Mouse (Mus musculus) liver, embryonic 13.5 days (tissue): ENCODE measurements around the gene Cdk6. TPM values are rescaled to one million over a fixed set of nuclear protein-coding genes. Genes with fewer than 3 reads are reported as not detected.

ENCODE experiments used
- ATAC-seq: fragments of 200-750 bp; cut with Nextera tagmentation; 2 replicates; pipeline ENCODE4 v1.8.0; 2017; ENCODE audit warnings: low read depth, mild to moderate bottlenecking, moderate number of reproducible peaks, moderate library complexity
- DNase-seq: peaks from one replicate; pipeline ENCODE4 v3.0.0; 2022
- H3K27ac ChIP-seq: fragments of 300-500 bp; sonication (generic); 2 replicates; pipeline ENCODE4 v1.5.1; 2015; ENCODE audit warnings: moderate library complexity, mild to moderate bottlenecking, inconsistent platforms
- H3K27me3 ChIP-seq: fragments of 300-500 bp; sonication (generic); 2 replicates; pipeline ENCODE4 v1.6.1; 2015; ENCODE audit warnings: mild to moderate bottlenecking, inconsistent platforms
- H3K36me3 ChIP-seq: fragments of 300-500 bp; sonication (generic); 2 replicates; pipeline ENCODE4 v1.6.1; 2015; ENCODE audit warnings: mild to moderate bottlenecking, inconsistent platforms
- H3K4me1 ChIP-seq: fragments of 300-500 bp; sonication (generic); replicated peaks from 2 replicates; pipeline ENCODE4 v1.6.1; 2015; ENCODE audit warnings: inconsistent platforms
- H3K4me2 ChIP-seq: fragments of 300-500 bp; sonication (generic); 2 replicates; pipeline ENCODE4 v1.6.1; 2015; ENCODE audit warnings: inconsistent platforms, mild to moderate bottlenecking, moderate library complexity
- H3K4me3 ChIP-seq: fragments of 300-500 bp; sonication (generic); replicated peaks from 2 replicates; pipeline ENCODE4 v1.5.1; 2015; ENCODE audit warnings: mild to moderate bottlenecking, inconsistent platforms
- H3K9ac ChIP-seq: fragments of 300-500 bp; sonication (generic); 2 replicates; pipeline ENCODE4 v1.6.1; 2015; ENCODE audit warnings: mild to moderate bottlenecking, inconsistent platforms
- H3K9me3 ChIP-seq: fragments of 300-500 bp; sonication (generic); replicated peaks from 2 replicates; pipeline ENCODE4 v1.6.1; 2016; ENCODE audit warnings: inconsistent platforms
- WGBS: fragments of 180-500 bp; shearing (Covaris S2); methylation state at CpG from one replicate; pipeline ENCODE4 v1.1.7; 2015; ENCODE audit not compliant: insufficient replicate concordance; 5-methylcytosine and 5-hydroxymethylcytosine counted together
- polyA plus RNA-seq: library from polyadenylated mRNA; unstranded; fragments of >200 nt; fragmentation: Nextera tagmentation; extraction: Ambion mirVana; gene quantifications from 2 replicates; pipeline ENCODE4 v1.2.1, GENCODE M21; 2015

Cdk6 gene
- polyA plus RNA-seq, 1 experiment from 2014 or later, result 26.0 TPM

DNA sequence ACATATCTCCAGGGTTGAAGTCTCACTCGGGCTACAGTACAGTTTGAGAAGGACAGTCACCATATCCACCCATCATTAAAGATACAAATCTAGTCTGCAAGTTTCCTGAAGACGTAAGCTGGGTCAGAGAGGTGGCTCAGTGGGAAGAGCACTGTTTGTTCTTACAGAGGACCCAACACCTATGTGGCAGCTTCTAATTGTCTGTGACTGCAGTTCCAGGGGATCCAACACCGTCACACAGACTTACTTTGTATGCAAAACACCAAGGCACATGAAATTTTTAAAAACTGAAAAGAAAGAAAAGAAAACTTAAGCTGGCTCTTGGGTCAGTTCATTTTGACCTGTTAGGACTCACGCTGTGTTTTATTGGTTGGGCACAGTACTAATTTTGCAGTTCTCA lies 162.1 kb downstream of the Cdk6 start:
- H3K36me3 ChIP-seq, result no peaks in the 10 kb centered on the region
- ATAC-seq (no peak), DNase-seq (no peak)
- no peaks in the 10 kb centered on the region for H3K9me3 ChIP-seq
- peaks cover 50% of the 10 kb centered on the region for H3K4me1 ChIP-seq
- no peaks in the 10 kb centered on the region for H3K27me3 ChIP-seq
- H3K4me2 ChIP-seq, result no peak overlapping the region
- H3K27ac ChIP-seq, result peak overlapping the region; percentile 82; the same call in 1 of the 2 replicates
- 63% methylated on average over 4 of the region's 4 CpGs for WGBS
- H3K9ac ChIP-seq, result no peak overlapping the region
- H3K4me3 ChIP-seq, result no peak overlapping the region

DNA sequence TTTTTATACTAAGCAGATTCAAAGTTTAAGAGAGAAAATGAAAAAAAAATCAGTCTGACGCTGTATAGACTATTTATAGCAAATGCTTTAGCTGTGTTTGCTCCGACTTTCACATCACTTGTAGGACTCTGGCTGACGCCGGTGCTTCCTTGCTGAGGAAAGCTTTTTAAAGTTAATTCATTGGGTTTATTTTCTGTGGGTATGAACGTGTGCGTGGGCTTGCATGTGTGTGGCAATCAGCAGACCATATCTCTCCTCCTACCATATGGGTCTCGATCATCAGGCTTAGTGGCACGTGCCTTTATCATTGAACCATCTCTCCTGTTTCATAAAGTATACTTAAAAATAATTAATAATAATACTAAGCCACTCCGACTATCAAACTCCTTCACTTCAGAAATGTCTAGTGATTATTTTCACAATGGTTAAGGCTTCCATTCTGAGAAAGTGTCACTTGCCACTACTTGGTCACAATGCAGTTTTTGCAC lies 162.6 kb downstream of the Cdk6 start:
- Histone ChIP-seq H3K4me1 (peaks cover 52% of the 10 kb centered on the region), H3K9ac (no peak overlapping the region), H3K9me3 (no peaks in the 10 kb centered on the region), H3K4me3 (no peak overlapping the region), H3K4me2 (no peak overlapping the region), H3K36me3 (no peaks in the 10 kb centered on the region), H3K27ac (no peak overlapping the region), H3K27me3 (no peaks in the 10 kb centered on the region)
- DNase-seq (no peak), ATAC-seq (no peak)
- 56% methylated on average over 9 of the region's 9 CpGs for WGBS

DNA sequence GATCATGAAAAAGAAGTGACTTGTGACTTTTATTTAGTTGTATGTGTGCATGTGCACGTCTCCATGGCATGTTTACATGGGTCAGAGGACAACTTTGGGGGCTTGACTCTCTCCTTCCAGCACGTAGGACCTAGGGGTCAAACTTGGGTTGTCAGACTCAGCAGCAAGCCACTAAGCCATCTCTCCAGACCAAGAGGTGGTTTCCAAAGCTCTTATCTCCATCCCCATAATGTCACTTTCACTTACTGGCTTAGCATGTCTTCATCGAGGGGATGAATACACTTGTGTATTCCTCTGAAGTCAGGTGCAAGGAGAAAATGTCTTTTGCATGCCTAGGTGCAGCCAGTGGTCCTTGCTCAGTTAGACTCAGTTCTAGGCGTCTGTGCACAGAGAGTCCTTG lies 163.2 kb downstream of the Cdk6 start:
- 35% methylated on average over 4 of the region's 4 CpGs for WGBS
- peaks cover 54% of the 10 kb centered on the region for H3K4me1 ChIP-seq
- ATAC-seq, result no peak

DNA sequence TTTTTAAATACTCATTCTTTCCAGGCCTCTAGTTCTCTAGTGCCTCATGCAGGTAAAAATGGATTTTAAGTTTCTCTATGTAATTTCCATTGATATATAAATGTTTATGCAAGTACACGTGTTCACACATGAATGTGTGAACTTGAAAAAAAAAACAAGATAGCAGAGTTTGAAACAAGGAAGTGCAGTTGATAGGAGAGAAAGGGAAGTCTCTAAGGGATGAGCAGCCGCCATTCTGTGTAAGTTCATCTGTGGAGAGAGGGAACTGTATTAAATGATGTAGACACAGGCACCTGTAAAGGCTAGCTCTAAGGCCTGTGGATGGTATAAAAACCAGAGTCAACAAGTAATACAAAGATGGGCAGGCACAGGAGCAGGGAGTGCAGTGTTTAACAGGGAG lies 164.3 kb downstream of the Cdk6 start:
- no peak overlapping the region for H3K4me2 ChIP-seq
- H3K36me3 ChIP-seq, result no peaks in the 10 kb centered on the region
- no peak for ATAC-seq
- H3K9me3 ChIP-seq, result no peaks in the 10 kb centered on the region
- WGBS, result 42% methylated on average over 2 of the region's 2 CpGs
- H3K27ac ChIP-seq, result no peak overlapping the region
- peaks cover 51% of the 10 kb centered on the region for H3K4me1 ChIP-seq
- no peaks in the 10 kb centered on the region for H3K27me3 ChIP-seq
- H3K9ac ChIP-seq, result no peak overlapping the region
- no peak overlapping the region for H3K4me3 ChIP-seq
- DNase-seq, result no peak

More for the DNA sequence above, 163.2 kb downstream of the Cdk6 start:
- Histone ChIP-seq H3K36me3 (no peaks in the 10 kb centered on the region), H3K9me3 (no peaks in the 10 kb centered on the region), H3K27ac (no peak overlapping the region), H3K4me2 (no peak overlapping the region), H3K4me3 (no peak overlapping the region), H3K9ac (no peak overlapping the region), H3K27me3 (no peaks in the 10 kb centered on the region)
- DNase-seq, result no peak

DNA sequence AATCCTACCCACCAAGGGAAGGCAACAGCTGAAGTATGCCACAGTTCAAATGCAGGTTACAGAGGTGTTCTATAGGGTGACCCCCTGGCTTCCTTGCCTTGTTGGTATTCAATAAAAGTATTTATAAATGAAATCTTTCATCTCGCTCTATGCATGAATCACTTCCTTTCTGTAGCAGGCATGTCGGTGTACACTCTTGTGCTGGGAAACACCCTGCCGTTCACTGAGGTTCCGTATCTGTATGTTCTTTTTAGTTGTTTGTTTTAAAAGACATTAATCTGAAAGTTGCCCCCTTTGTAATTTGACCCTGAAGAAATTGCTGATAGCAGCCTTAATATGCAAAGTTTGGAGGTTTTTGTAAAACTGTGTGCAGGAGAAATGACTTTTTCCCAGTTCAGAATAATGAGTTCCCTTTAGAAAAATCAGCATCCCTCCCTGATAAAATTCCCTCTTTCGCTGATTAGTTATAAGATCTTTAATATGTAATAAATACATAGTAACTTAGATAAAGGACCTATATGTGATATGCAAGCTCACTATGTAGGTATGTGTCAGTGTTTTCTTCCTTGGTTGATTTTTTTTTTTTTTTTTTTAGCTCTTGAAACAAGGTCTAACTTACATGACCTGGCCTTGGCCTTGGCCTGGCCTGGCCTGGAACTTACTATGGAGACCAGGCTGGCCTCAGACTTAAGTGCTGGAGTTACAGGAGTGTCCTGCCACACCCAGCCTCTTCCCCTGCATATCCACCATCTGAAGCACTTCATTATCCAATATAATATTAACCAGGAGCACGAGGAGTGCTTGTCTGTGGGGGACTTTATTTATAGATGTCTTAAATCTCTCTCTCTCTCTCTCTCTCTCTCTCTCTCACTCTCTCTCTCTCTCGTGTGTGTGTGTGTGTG lies 167.4 kb downstream of the Cdk6 start:
- DNase-seq (no peak), ATAC-seq (no peak)
- H3K9ac ChIP-seq, result no peak overlapping the region
- H3K4me2 ChIP-seq, result no peak overlapping the region
- H3K4me1 ChIP-seq, result peaks cover 44% of the 10 kb centered on the region
- H3K4me3 ChIP-seq, result no peak overlapping the region
- H3K9me3 ChIP-seq, result no peaks in the 10 kb centered on the region
- no peak overlapping the region for H3K27ac ChIP-seq
- H3K27me3 ChIP-seq, result no peaks in the 10 kb centered on the region
- H3K36me3 ChIP-seq, result no peaks in the 10 kb centered on the region
- WGBS, result 62% methylated on average over 7 of the region's 7 CpGs

DNA sequence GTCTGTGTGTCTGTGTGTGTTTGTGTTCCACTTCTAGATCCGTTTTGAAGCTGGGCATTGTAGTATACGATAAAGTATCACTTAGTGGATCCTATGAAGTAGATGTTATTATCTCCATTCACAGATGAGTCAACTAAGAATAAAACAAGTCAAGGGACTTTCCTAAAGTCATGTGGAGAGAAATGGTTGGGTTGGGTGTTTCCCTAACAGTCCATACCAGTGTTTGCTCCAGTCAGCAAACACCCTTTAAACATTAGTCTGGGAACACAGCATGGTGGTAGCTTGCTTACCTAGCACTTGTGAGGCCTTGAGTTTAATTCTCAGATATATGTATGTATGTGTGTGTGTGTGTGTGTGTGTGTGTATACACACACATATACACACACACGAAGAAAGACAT lies 168.2 kb downstream of the Cdk6 start:
- DNase-seq (no peak), ATAC-seq (no peak)
- no peaks in the 10 kb centered on the region for H3K36me3 ChIP-seq
- no peak overlapping the region for H3K27ac ChIP-seq
- no peak overlapping the region for H3K4me3 ChIP-seq
- no peak overlapping the region for H3K9ac ChIP-seq
- H3K4me2 ChIP-seq, result no peak overlapping the region
- 48% methylated on average over 3 of the region's 3 CpGs for WGBS
- H3K27me3 ChIP-seq, result no peaks in the 10 kb centered on the region
- peaks cover 45% of the 10 kb centered on the region for H3K4me1 ChIP-seq
- H3K9me3 ChIP-seq, result no peaks in the 10 kb centered on the region

DNA sequence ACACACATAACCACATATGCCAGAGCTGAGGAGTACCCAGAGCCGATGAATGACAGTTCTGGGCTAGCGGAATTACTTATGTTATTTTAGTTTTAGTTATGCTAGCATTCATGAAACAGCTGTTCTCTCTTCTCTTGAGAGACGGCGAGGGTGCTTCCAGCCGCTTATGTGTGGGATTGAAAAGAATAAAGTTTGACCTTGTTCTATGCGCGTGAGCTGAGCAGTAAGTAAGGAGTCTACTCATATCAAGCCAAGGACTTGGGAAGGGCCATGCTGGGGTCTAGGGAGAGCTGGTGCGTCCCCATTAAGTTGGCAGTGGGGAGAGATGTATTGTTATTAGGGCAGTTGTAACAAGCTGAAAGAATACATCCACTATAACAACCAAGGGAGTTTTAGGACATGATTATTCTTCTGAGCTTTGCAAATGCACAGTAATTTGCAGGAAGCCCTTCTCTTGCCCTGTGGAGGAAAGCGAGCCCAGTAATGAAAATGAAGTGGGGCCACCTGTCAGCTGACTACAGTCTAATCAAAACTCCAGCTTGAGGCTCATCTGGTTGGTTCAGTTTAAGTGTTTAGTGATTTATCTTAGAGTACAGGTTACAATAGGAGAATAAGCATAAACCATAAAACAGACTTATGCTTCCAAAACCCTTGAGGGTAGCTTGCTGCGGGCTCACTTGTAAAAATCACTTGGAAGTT lies 170.0 kb downstream of the Cdk6 start:
- DNase-seq, result no peak
- no peak overlapping the region for H3K4me3 ChIP-seq
- no peaks in the 10 kb centered on the region for H3K27me3 ChIP-seq
- no peak overlapping the region for H3K27ac ChIP-seq
- H3K9me3 ChIP-seq, result no peaks in the 10 kb centered on the region
- peaks cover 50% of the 10 kb centered on the region for H3K4me1 ChIP-seq
- H3K4me2 ChIP-seq, result no peak overlapping the region
- no peaks in the 10 kb centered on the region for H3K36me3 ChIP-seq
- WGBS, result 78% methylated on average over 10 of the region's 10 CpGs
- no peak overlapping the region for H3K9ac ChIP-seq
- ATAC-seq, result no peak

DNA sequence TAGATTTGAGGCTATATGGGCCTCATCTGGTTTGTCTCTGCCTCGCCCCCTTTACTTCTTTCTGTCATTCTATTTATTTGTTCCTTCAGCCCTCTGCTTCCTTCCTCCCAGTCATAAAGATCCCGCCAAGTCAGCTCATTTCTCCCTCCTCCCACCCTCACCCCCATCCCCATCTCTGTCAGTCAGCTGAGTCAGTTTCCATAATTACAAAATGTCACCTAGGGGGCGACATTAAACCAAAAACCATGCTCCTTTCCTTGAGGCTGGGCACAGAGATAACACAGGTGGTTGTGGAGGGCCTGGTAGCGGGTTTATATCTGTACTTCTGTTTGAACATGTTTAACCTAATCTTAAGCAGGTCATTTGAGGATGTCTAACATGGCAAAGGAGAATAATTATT lies 171.3 kb downstream of the Cdk6 start:
- no peak overlapping the region for H3K27ac ChIP-seq
- H3K4me2 ChIP-seq, result no peak overlapping the region
- no peaks in the 10 kb centered on the region for H3K36me3 ChIP-seq
- H3K27me3 ChIP-seq, result no peaks in the 10 kb centered on the region
- 16% methylated on average over 4 of the region's 4 CpGs for WGBS
- H3K9ac ChIP-seq, result no peak overlapping the region
- ATAC-seq (peak; percentile 67), DNase-seq (peak; percentile 41)
- H3K4me3 ChIP-seq, result no peak overlapping the region
- H3K4me1 ChIP-seq, result peaks cover 50% of the 10 kb centered on the region
- H3K9me3 ChIP-seq, result no peaks in the 10 kb centered on the region

DNA sequence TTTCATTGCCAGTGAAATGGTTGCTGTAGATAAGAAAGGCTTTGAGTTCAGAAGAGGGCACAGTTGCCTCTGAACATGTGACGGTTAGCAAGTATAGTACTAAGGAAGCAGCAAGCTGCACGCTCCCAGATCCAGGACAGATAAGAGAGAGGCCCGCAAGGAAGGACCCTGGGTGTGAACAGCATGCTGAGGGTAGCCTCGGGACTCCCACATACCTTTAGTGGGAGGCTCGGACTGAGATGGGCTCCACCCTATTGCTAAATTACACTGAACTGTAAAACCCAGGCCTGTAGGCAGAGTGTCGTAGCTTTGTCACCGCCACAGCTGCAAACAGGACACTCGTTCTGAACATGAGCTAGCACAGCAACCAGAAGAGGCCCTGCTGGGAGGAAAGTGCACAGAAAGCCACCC lies 173.6 kb downstream of the Cdk6 start:
- Histone ChIP-seq H3K9me3 (no peaks in the 10 kb centered on the region), H3K36me3 (peaks cover 13% of the 10 kb centered on the region; the same call in 1 of the 2 replicates), H3K4me1 (peaks cover 42% of the 10 kb centered on the region), H3K4me2 (0 out of 2 replicates have a peak overlapping the region, but pooled peaks have one; percentile 23), H3K27ac (peak overlapping the region; percentile 53), H3K27me3 (no peaks in the 10 kb centered on the region), H3K9ac (peak overlapping the region; percentile 1; the same call in 1 of the 2 replicates), H3K4me3 (no peak overlapping the region)
- DNase-seq (peak; percentile 27), ATAC-seq (peak; percentile 81)
- WGBS, result 13% methylated on average over 8 of the region's 8 CpGs

DNA sequence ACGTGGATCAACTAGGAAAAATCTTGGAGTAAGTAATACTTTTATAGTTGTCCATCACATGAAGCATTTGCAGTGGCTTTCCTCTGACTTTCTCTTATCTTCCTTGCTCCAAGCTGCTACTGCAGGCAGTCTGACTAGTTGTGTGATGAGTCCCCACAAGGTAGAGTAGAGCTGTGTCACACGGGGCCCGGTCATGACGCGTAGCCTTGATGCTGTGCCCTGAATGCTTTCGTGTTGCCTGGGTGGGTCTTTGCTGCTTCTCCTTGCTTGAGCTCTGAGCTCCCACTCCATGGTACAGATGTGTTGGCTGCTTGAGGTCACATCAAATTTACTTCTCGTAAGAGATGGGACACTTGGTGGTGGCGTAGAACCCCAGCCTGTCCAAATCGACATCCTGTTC lies 174.2 kb downstream of the Cdk6 start:
- no peak overlapping the region for H3K27ac ChIP-seq
- H3K4me1 ChIP-seq, result peaks cover 42% of the 10 kb centered on the region
- ATAC-seq, result peak; percentile 35; the same call in 1 of the 2 replicates
- H3K9ac ChIP-seq, result no peak overlapping the region
- H3K4me2 ChIP-seq, result 0 out of 2 replicates have a peak overlapping the region, but pooled peaks have one; percentile 23
- no peak overlapping the region for H3K4me3 ChIP-seq
- WGBS, result 62% methylated on average over 9 of the region's 9 CpGs
- DNase-seq, result no peak
- H3K27me3 ChIP-seq, result no peaks in the 10 kb centered on the region
- no peaks in the 10 kb centered on the region for H3K9me3 ChIP-seq
- H3K36me3 ChIP-seq, result peaks cover 18% of the 10 kb centered on the region

DNA sequence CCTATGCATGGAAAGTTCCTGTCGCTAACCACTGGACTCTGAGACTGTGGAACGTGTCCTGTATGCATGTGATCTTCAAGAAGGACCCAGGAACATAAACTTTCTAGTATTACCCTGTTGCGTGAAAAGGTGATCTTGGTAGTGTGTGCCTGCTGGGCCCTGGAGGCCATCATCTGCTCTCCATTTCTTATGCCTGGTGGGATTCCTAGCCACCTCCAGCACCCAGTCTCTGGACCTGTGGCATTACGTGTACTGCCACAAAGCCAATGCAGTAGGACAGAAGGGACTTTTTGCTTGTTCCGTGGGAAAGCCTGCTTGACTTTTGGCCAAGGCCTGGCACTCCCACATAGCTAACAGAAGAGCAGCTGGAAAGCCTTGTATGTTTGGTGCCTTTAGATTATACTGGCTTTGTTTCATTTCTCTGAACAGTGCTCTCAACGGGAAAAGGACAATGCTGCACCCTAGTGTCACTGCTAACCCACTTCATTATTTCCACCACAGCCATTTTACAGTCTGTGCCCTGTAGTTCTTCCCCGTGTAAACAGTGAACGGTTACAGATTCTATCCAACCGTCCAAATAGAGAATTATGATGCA lies 175.3 kb downstream of the Cdk6 start:
- no peak overlapping the region for H3K27ac ChIP-seq
- H3K4me1 ChIP-seq, result peaks cover 36% of the 10 kb centered on the region
- WGBS, result 63% methylated on average over 9 of the region's 9 CpGs
- no peak overlapping the region for H3K4me2 ChIP-seq
- no peaks in the 10 kb centered on the region for H3K27me3 ChIP-seq
- no peak overlapping the region for H3K9ac ChIP-seq
- no peaks in the 10 kb centered on the region for H3K9me3 ChIP-seq
- no peak for DNase-seq
- H3K36me3 ChIP-seq, result peaks cover 26% of the 10 kb centered on the region
- ATAC-seq, result no peak
- no peak overlapping the region for H3K4me3 ChIP-seq
